Mouse (Mus musculus): ENCODE measurements at regions not wholly inside any gene's neighbourhood (a gene's known extent, or its start where the extent isn't known, plus 50 kb on each side); places are given as distances from the start of the nearest gene placed in this dataset.

DNA sequence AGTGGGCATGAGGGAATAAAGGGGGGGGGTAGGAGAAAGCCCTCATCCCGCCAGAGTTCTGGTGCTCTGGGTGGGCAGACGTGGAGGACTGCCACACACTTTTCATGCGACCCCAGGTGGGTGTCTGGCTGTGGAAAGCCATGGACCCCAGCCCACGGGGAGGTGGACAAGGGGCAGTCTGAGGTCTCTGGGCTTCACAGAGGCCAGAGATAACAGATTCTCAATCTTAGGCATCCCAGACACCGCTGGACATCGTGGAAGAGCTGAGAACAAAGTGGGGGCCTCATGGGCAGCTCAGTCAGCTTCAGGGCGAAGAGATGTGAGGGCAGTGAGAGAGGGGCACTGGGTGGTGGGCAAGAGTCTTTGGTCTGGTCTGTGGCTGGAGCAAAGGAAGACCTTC lies 157.9 kb upstream of the Speer2 start:
- Histone ChIP-seq H3K36me3 (no peaks in the 10 kb centered on the region), H3K4me1 (no peaks in the 10 kb centered on the region), H3K27ac (no peak overlapping the region), H3K27me3 (replicated peaks) (no peaks in the 10 kb centered on the region), H3K9me3 (no peaks in the 10 kb centered on the region), H3K9ac (no peak overlapping the region), H3K4me2 (replicated peaks) (no peak overlapping the region), H3K4me3 (no peak overlapping the region)
- WGBS: 84% methylated on average over 7 of the region's 7 CpGs
- no peak for ATAC-seq (ENCODE audit: low FRiP score, low read depth)

- Histone ChIP-seq H3K4me2 (replicated peaks) (no peak overlapping the region), H3K9ac (no peak overlapping the region), H3K27ac (no peak overlapping the region), H3K27me3 (replicated peaks) (no peaks in the 10 kb centered on the region), H3K9me3 (no peaks in the 10 kb centered on the region), H3K4me3 (no peak overlapping the region), H3K36me3 (no peaks in the 10 kb centered on the region), H3K4me1 (no peaks in the 10 kb centered on the region)
- WGBS: 83% methylated on average over 13 of the region's 13 CpGs
- ATAC-seq (ENCODE audit: low FRiP score, low read depth): no peak
Observed at GRCm38 (mm10) chr16:70028649-70029048, 165.1 kb upstream of the Speer2 start.

GRCm38 (mm10) chr16:70045547-70045946 lies 182.0 kb upstream of the Speer2 start:
- H3K9ac ChIP-seq: no peak overlapping the region
- no peaks in the 10 kb centered on the region for H3K9me3 ChIP-seq
- ATAC-seq (ENCODE audit: low FRiP score, low read depth): no peak
- H3K27me3 ChIP-seq (replicated peaks): no peaks in the 10 kb centered on the region
- no peaks in the 10 kb centered on the region for H3K4me1 ChIP-seq
- no peak overlapping the region for H3K27ac ChIP-seq
- H3K4me3 ChIP-seq: no peak overlapping the region
- H3K36me3 ChIP-seq: no peaks in the 10 kb centered on the region
- H3K4me2 ChIP-seq (replicated peaks): no peak overlapping the region

DNA sequence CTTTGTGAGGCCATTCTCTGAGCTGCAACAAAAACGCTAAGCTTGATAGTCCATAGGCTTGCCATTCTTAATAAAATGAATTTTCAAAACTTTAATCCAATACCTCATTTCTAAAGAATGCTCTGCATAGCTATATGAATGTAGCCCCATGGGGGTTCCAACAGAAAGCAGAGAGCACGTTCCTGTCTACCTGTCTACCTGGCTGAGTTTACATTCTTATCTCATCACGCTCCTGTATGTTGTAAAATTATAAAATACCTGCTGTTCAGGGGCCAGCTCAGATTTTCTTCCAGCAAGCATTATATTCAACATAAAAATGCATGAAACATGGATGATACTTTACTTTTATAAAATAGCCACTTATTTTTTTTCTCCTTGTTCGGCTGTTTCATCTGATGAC lies 182.5 kb upstream of the Speer2 start:
- Histone ChIP-seq H3K9me3 (no peaks in the 10 kb centered on the region), H3K9ac (no peak overlapping the region), H3K27me3 (replicated peaks) (no peaks in the 10 kb centered on the region), H3K36me3 (no peaks in the 10 kb centered on the region), H3K4me1 (no peaks in the 10 kb centered on the region), H3K4me2 (replicated peaks) (no peak overlapping the region), H3K4me3 (no peak overlapping the region), H3K27ac (no peak overlapping the region)
- no peak for ATAC-seq (ENCODE audit: low FRiP score, low read depth)
- WGBS: 73% methylated on average over 4 of the region's 4 CpGs

GRCm38 (mm10) chr16:70049850-70050249 lies 186.3 kb upstream of the Speer2 start:
- Histone ChIP-seq H3K4me3 (no peak overlapping the region), H3K4me1 (no peaks in the 10 kb centered on the region), H3K36me3 (no peaks in the 10 kb centered on the region), H3K27ac (no peak overlapping the region), H3K9me3 (no peaks in the 10 kb centered on the region), H3K4me2 (replicated peaks) (no peak overlapping the region), H3K27me3 (replicated peaks) (no peaks in the 10 kb centered on the region), H3K9ac (no peak overlapping the region)
- no peak for ATAC-seq (ENCODE audit: low FRiP score, low read depth)
- 76% methylated on average over 2 of the region's 2 CpGs for WGBS

DNA sequence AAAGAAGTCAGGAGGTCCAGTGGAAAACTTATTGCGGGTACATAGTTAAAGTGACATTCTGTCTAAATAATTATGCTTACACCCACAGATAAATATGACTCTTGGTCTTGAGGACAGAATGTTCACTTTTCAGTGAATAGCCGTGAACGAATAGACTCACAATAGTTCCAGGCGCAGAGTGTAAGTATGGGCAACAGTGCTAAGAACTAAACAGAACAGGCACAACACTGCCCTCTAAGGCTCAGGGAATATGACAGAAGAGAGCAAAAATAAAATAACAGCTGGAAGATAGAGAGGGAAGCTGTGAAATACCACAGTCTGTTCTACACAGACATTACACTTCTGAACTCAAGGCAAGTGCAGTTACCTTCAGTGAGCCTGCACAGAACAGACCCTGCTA lies 207.9 kb upstream of the Speer2 start:
- Histone ChIP-seq H3K27me3 (replicated peaks) (no peaks in the 10 kb centered on the region), H3K36me3 (no peaks in the 10 kb centered on the region), H3K4me3 (no peak overlapping the region), H3K4me1 (no peaks in the 10 kb centered on the region), H3K9ac (no peak overlapping the region), H3K27ac (no peak overlapping the region), H3K9me3 (no peaks in the 10 kb centered on the region), H3K4me2 (replicated peaks) (no peak overlapping the region)
- WGBS: 97% methylated on average over 4 of the region's 4 CpGs
- ATAC-seq (ENCODE audit: low FRiP score, low read depth): no peak

DNA sequence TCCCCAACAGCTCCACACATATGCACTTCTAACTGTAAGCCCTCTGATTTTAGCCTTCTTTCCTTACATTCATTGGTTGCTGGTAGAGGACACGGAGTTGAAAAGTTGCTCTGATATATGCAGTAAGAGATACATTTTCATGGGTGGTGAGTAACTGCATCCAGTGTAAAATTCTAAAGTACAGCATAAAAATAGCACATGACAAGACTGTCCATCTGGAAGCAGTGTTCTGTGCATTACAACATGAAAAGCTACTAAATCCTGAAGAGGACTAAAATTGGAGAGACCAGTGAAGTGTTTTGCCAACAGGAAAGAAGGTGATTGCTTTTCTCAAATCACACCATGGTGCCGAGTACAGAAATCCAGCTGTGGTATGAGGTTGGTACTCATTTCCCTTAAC lies 210.2 kb upstream of the Speer2 start:
- H3K4me3 ChIP-seq: no peak overlapping the region
- H3K36me3 ChIP-seq: no peaks in the 10 kb centered on the region
- H3K27me3 ChIP-seq (replicated peaks): no peaks in the 10 kb centered on the region
- no peak overlapping the region for H3K9ac ChIP-seq
- H3K9me3 ChIP-seq: no peaks in the 10 kb centered on the region
- WGBS: 88% methylated on average over 2 of the region's 2 CpGs
- no peaks in the 10 kb centered on the region; the same call in 1 of the 2 replicates for H3K4me1 ChIP-seq
- no peak overlapping the region for H3K27ac ChIP-seq
- H3K4me2 ChIP-seq (replicated peaks): no peak overlapping the region
- ATAC-seq (ENCODE audit: low FRiP score, low read depth): no peak

DNA sequence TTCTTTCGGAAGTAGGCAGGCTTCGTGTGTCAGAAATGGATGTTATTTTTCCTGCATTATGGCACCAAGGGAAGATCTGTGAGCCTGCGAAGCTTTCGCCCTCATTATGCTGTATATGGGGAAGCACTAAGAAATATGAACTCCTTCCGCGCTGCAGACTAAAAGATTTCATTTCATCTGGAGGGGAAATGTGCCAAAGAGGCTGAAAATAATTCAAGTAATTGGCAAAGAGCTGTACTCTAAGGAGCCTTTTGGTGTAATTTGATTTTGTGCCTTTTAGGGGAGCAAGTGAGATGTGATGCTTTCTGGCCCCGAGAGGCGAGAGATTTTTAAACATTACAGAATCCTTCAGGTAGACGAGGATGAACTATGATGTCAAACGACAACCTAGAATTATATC lies 216.0 kb upstream of the Speer2 start:
- Histone ChIP-seq H3K36me3 (no peaks in the 10 kb centered on the region), H3K9ac (no peak overlapping the region), H3K27me3 (replicated peaks) (no peaks in the 10 kb centered on the region), H3K9me3 (no peaks in the 10 kb centered on the region), H3K4me2 (replicated peaks) (no peak overlapping the region), H3K4me1 (no peaks in the 10 kb centered on the region; the same call in 1 of the 2 replicates), H3K4me3 (no peak overlapping the region), H3K27ac (no peak overlapping the region)
- WGBS: 91% methylated on average over 10 of the region's 10 CpGs
- no peak for ATAC-seq (ENCODE audit: low FRiP score, low read depth)

DNA sequence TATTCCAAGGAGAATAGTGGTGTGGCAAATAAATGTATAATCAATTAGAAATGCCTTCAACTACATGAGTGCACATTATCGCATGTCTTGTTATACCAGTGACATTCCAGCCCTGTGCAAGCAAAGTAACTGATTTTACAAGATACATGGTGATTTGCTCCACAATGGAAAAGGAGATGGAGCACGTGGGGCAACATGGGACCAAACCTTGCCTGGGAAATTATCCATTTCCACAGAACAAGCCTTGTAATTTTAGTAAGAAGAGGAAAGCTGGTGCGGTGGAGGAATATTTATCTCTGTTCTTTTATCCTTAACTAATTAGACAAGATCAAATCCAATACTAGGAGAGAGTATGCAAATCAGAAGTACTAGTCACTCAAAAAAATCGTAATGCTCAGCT lies 222.5 kb upstream of the Gbe1 start:
- Histone ChIP-seq H3K4me2 (replicated peaks) (no peak overlapping the region), H3K9me3 (no peaks in the 10 kb centered on the region), H3K4me3 (no peak overlapping the region), H3K9ac (no peak overlapping the region), H3K36me3 (no peaks in the 10 kb centered on the region), H3K27ac (no peak overlapping the region), H3K27me3 (replicated peaks) (no peaks in the 10 kb centered on the region), H3K4me1 (no peaks in the 10 kb centered on the region)
- no peak for ATAC-seq (ENCODE audit: low FRiP score, low read depth)
- WGBS: 77% methylated on average over 4 of the region's 4 CpGs

- no peak for ATAC-seq (ENCODE audit: low FRiP score, low read depth)
- no peak overlapping the region for H3K9ac ChIP-seq
- H3K4me3 ChIP-seq: no peak overlapping the region
- no peak overlapping the region for H3K4me2 ChIP-seq (replicated peaks)
- H3K36me3 ChIP-seq: no peaks in the 10 kb centered on the region
- H3K9me3 ChIP-seq: no peaks in the 10 kb centered on the region
- no peaks in the 10 kb centered on the region for H3K27me3 ChIP-seq (replicated peaks)
- 87% methylated on average over 5 of the region's 5 CpGs for WGBS
- H3K4me1 ChIP-seq: no peaks in the 10 kb centered on the region
- H3K27ac ChIP-seq: no peak overlapping the region
Observed at GRCm38 (mm10) chr16:70091963-70092362, 221.8 kb upstream of the Gbe1 start.

DNA sequence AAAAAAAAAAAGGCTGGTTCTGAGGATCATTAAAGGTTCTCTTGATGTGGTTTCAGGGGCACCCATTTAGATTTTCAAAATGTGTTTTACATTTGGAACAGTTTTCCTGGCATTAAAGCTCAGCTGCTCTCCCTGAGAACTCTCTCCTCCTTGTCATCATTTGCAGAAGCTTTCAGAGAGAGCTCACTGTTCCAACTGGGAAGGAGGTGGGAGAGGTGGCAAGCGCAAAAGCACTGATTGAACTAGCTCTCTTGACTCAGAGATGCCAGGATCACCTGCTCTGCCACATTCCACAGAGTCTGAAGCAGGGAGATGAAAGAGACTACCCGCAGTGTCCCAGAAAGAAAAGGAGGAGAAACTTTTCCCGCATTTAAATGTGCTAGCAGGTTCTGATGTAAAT lies 220.5 kb upstream of the Gbe1 start:
- Histone ChIP-seq H3K36me3 (no peaks in the 10 kb centered on the region), H3K9me3 (no peaks in the 10 kb centered on the region)
- ATAC-seq (ENCODE audit: low FRiP score, low read depth): no peak

GRCm38 (mm10) chr16:70095221-70095620 lies 218.5 kb upstream of the Gbe1 start:
- H3K4me3 ChIP-seq: no peak overlapping the region
- no peaks in the 10 kb centered on the region for H3K4me1 ChIP-seq
- no peak for ATAC-seq (ENCODE audit: low FRiP score, low read depth)
- no peaks in the 10 kb centered on the region for H3K36me3 ChIP-seq
- H3K27ac ChIP-seq: no peak overlapping the region
- H3K27me3 ChIP-seq (replicated peaks): no peaks in the 10 kb centered on the region
- 84% methylated on average over 2 of the region's 2 CpGs for WGBS
- no peak overlapping the region for H3K4me2 ChIP-seq (replicated peaks)
- H3K9ac ChIP-seq: no peak overlapping the region
- no peaks in the 10 kb centered on the region for H3K9me3 ChIP-seq

More for the DNA sequence above, 220.5 kb upstream of the Gbe1 start:
- Histone ChIP-seq H3K4me3 (no peak overlapping the region), H3K4me2 (replicated peaks) (no peak overlapping the region), H3K27me3 (replicated peaks) (no peaks in the 10 kb centered on the region), H3K9ac (no peak overlapping the region), H3K4me1 (no peaks in the 10 kb centered on the region), H3K27ac (no peak overlapping the region)
- WGBS: 29% methylated on average over 3 of the region's 3 CpGs

DNA sequence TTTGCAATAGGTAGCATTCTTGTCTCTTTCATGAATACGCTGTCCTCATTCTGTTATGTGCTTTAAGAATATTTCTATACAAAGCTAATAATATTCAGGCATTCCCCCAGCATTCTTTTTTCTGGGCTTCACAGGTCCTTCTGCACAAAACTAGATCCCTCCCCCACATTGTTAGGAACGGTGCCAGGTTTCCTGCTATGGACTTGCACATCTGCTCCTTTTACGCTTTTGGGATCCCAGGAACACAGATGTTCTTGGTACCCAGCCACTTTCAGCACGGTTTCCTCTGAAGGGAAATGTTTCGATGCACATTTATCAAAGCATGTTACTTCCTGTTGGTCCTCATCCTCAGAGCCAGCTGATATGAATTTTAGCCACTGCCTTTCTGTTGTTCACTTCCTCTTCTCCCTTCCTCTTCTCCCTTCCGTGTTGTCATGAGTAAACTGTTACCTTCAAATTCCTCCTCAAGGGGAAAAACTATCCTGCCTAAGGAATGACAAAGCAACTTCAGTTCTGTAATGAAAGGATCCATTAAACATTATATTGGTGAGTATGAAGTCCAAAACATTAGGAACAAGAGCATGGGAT lies 209.9 kb upstream of the Gbe1 start:
- no peak for ATAC-seq (ENCODE audit: low FRiP score, low read depth)
- H3K36me3 ChIP-seq: no peaks in the 10 kb centered on the region
- H3K27me3 ChIP-seq (replicated peaks): no peaks in the 10 kb centered on the region
- WGBS: 69% methylated on average over 6 of the region's 6 CpGs
- no peaks in the 10 kb centered on the region for H3K4me1 ChIP-seq
- no peak overlapping the region for H3K4me3 ChIP-seq
- no peaks in the 10 kb centered on the region for H3K9me3 ChIP-seq
- H3K27ac ChIP-seq: no peak overlapping the region
- H3K9ac ChIP-seq: no peak overlapping the region
- H3K4me2 ChIP-seq (replicated peaks): no peak overlapping the region
